Mouse (Mus musculus) testis, adult 2 months (tissue): ENCODE measurements around the gene Arx.

Experiments
- CTCF ChIP-seq: fragments of 200-500 bp; IDR thresholded peaks from 2 replicates; pipeline ENCODE4 v1.5.1; 2012; ENCODE audit warnings: low read depth, mild to moderate bottlenecking, inconsistent platforms, low read length, moderate library complexity; ENCODE audit not compliant: control insufficient read depth, insufficient read depth, insufficient replicate concordance
- POLR2A ChIP-seq: fragments of 200-500 bp; IDR thresholded peaks from 2 replicates; pipeline ENCODE4 v1.6.1; 2012; ENCODE audit warnings: low read depth, mild to moderate bottlenecking, inconsistent platforms, low read length, moderate library complexity; ENCODE audit not compliant: control insufficient read depth

- TF ChIP-seq POLR2A: no peak
- TF ChIP-seq CTCF: no peak
These were observed 5.8 kb downstream of the Arx start for GRCm38 (mm10) chrX:93292031-93292430.
